Mouse (Mus musculus) kidney, postnatal 14 days (tissue): Measurements from ENCODE around the gene Fscn1.

Source experiments
- DNase-seq: peaks from one replicate; pipeline ENCODE4 v3.0.0; 2022; ENCODE audit warnings: mixed read lengths

Gene Fscn1

DNA sequence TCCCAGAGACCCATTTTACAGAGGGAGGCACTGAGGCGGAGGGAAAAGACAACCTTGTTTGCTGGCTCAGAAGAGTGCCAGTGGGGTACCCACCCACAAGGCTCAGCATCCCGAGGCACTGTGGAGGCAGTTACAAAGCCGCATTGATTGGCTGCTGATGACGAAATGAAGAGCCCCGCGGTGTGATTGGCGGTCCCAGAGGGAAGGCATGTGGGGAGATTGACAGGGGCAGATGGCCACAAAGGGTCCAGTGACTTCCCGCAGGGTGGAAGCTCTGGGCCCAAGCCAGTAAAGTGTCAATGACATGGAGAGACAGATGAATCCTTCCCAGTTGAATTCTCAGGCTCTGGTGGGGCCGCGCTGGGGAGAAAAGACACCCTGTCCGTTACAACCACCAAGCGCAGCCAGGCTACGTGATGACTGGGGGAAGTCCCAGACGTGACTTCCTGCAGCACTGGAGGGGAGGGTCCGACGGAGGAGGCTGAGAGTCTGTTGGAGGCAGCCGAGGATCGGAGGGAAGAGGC is 14.5 kb downstream of the Fscn1 start:
- peak; percentile 40 for DNase-seq

DNA sequence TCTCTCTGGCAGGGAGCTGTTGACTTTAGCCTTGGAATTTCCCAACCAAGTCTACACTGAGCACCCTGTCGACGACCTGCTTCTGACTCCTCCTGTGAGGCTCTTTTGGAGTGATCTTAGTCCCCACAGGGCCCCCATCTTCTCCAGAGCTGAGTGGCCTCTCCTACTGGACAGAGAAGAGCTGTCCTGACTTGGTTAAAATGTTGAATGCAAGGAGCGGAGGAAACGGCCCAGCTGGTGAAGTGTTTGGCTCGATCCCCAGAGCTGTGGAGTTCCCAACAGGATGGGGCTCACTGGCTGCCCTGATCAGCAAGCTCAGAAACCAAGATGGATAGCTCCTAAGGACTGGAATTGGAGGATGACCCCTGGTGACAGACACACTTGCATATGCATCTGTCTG is 16.4 kb downstream of the Fscn1 start:
- DNase-seq, result peak; percentile 64

DNA sequence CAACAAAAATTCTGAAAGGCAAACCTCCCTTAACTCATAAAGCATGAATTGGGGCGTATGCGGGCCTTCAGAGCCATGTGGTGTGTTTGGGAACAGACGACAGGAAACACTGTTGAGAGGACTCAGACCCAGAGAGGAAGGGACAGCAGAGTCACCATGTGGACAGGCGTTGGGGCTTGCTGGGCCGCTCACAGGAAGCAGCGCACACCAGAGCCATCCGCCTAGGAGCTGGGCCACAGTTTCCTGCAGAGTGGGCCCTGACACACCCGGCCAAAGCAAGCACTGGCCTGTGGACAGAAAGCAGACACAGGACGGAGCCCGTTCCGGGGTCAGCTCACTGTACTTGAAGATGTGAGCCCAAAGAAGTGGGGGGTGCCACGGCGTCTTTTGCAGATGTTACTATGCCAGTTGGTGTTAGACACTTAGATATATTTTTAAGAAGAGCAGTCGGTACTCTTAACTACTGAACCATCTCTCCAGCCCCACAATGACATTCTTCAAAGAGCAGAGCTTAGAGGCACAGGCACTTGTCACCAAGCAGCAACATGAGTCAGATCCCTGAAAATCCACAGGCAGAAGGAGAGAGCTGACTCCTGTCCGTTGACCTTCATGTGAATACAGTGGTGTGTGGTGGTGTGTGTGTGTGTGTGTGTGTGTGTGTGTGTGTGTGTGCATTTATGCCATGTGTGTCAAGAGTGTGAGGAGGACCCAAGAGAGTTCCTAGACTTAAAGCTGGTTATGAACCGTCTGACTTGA is 22.1 kb downstream of the Fscn1 start:
- DNase-seq, result peak; percentile 68

DNA sequence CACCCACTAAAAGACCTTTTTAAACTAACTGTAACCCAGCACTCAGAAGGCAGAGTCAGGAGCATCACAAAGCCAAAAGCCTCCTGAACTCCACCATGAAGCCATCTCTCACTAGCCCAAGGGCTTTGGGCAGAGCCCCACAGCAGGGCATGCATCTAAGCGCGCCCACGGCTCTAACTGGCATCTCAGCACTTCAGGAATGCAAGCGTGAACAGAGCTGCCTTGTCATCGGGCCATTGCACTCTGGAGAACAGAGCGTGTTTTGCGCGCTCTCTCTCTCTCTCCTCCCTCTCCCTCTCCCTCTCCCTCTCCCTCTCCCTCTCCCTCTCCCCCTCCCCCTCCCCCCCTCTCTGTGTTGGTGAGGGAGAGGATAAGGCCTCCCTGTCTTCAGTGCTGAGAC is 23.0 kb downstream of the Fscn1 start:
- no peak for DNase-seq

DNA sequence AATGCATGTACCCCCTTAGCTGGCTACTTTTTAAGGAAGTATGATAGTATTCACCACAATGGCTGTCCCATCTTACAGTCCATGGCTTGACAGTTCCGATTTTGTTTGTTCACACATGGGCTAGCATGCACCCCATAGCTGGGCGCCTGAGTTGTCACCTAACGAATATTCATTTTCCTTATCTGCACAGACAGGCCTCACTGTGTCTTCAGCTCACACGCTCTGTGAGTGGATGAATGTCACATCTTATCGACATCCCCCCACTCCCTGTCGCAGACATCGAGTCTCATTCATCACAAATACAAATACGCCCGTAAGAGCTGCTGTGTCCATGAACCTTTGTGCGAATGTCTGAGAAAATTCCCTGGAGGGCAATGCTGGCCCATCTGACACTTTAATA is 24.1 kb downstream of the Fscn1 start:
- DNase-seq, result no peak

DNA sequence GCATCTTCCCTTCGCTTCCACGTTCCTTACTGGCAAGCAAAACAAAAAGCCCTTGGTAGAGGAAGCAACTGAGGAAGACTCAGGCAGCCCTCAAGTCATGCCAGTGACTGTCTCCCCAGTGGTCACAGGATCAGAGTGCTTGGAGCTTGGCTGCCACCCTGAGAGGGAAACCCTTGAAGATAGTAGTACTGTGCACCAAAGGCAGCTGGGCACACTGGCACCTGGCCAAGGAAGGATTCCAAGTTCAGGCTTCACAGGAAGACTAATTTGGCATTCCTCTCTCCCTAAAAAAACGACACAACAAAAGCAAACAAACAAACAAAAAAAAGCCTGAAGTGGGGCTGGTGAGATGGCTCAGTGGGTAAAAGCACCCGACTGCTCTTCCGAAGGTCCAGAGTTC is 28.4 kb downstream of the Fscn1 start:
- peak; percentile 62 for DNase-seq

DNA sequence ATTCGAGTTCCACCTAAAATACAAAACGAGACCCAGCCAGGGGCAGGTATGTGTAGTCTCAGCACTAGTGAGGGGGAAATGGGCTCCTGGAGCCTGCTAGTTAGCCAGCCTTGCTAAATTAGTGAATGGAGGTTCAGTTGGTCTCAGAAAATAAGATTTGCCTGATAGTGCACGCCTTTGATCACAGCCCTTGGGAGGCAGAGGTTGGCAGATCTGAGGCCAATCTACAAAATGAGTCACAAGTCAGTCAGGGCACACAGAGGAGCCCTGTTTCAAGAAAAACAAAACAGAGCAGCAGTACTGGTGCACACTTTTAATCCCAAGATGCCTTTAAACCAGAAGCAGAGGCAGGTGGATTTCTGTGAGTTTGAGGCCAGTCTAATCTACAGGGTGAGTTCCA is 29.0 kb downstream of the Fscn1 start:
- DNase-seq, result no peak

DNA sequence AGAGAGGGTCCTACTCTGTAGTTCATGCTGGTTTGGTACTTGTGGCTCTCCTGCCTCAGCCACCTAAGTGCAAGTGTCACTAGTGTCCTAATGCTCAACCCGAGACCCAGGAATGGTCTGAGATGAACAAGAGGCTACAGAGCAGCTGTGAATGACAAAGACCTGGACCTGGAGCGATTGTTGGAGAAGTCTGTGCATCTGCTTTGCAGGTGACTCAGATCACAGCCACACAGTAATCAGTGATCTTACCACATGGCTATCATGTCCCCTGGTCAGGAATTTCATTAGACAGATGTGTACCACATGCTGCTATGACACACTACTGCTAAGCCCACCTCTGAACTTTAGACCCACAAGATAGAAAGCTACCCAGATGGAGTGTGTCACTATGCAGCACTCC is 34.6 kb downstream of the Fscn1 start:
- DNase-seq, result no peak

DNA sequence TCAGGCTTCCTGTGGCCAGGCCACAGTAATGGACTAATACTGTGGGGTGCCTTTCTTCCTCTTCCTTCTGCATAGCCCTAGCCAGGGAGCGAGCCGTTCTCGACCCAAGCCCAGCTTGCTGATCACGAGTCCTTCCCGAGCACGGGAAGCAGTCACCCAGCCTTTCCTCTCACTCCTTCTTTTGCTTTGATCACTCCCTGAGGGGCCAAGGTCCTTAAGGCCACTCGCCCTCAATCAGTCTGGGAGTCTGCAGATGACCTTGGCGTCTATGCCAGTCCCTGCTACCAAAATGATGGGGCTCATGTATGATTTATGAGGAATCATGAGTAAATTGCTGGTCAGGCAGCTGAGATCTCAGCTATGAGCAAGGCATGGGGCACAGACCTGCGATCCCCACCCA is 37.4 kb downstream of the Fscn1 start:
- no peak for DNase-seq

DNA sequence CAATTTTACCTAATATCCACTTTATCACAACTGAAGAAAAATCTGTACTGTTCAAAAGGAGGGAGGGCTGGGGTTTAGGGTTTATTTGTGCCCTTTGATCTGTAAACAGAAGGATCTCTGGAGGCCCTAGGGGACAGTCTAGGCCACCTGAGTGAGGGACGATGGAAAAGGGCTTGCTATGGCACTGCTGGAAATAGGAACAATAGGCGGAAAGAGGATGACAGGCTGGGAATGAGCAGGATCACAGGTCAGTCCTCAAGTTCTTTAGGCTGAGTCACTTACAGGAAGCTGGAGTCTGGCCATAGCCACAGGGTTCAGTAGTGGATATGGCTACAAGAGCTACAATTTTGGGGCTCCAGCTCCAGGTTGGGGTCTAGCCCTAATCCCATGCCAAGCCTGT is 38.0 kb downstream of the Fscn1 start:
- DNase-seq, result peak; percentile 67

DNA sequence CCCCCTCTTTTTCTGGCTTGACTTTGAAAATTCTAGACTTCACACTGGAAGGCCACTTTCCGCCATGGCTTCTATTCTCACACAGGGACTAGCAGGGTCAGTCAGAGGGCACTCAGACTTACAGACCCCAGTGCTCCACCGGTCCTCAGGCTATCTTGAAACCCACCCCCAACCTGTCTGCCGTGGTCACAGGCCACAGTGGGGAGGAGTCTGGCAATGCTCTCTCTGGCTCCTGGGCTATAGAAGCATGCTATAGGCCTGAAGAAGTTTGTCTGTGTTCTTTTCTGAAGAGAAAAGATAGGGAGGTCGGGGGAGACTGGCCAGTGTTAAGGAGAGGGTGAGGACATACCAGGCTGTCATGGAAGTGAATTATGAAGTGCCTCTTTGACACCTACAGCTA is 39.9 kb downstream of the Fscn1 start:
- DNase-seq, result no peak

DNA sequence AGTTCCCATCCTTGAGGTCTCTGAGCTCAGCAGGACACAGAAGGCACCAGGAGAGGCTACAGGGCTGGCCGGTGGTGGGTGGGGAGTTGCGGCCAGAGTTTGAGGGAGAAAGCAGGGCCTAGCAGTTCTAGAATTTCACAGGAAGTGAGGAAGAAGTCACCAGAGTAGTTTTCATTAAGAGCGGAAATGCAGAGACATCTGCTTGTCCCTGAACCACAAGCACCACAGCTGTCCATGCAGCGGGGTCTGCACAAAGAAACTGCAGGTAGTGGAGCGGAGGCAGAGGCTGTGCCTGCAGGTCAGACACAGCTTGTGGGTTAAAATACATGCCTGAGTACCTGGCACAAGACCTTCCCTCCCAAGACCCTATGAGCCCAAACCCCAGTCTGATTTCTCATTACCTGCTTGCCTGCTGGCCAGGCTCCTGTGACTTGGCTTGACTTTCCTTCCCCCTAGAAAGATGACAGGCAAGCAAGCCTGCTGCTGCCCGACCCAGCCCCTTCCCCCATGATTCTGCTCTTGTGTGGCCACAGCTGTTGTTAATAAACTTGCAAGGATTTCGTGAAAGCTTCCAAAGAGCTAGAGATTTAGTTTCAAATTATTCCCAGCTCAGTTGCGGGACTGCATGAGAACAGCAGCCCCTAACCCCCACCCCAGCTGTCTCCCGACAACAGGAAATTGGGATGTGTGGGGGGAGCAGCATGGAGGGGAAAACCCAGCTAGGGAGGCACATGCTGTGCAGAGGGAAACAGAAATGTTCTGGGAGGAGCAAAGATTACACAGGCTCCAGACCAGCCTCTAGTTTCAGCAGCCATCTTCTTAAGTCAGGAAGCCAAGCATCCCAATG is 40.7 kb downstream of the Fscn1 start:
- peak; percentile 69 for DNase-seq

DNA sequence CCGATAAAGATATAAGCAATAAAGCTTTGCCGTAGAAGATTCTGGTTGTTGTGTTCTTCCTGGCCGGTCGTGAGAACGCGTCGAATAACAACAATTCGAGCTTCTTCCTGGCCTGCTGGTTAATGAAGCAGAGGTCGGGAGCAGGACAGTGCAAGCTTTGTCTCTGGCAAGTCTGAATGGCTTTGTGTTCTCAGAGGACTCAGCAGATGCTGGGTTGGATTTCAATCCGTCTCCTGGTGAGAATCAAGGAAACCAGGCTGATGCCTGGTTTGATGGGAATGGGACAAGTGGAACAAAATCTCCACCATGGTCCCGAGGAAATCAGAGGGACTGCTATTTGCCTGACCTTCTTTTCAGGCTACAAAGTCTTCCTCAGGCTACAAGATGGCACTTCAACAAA is 49.2 kb downstream of the Fscn1 start:
- no peak for DNase-seq

DNA sequence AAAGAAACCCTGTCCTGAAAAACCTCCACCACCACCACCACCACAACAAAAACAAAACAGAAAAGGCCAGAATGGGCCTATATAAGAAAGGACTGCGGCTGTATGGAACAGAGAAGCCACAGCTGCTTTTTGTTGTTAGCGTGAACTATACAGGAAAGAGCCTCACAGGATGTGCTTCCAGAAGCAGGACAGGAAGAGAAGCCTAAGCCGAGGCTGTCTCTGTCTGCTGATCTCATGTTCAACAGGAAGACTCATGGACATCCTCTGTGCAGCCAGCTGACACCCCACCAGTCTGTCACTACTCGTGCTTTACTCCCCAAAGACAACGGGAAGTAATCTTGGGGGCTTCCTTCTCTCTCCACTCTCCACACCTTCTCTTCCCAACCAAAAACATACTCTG is 57.3 kb downstream of the Fscn1 start:
- DNase-seq, result peak; percentile 54
